Mouse (Mus musculus) heart, postnatal 36 days (tissue): ENCODE results near the gene Il17ra. TPM values are rescaled to one million over a fixed set of nuclear protein-coding genes. Genes with fewer than 3 reads are reported as not detected.
A peak's percentile ranks its signal among the peaks of the same experiment; 100 is the strongest.

Experiments used
- DNase-seq, 2 experiments: peaks; one replicate each; pipeline ENCODE4 v3.0.0; 2021 to 2022
- intact Hi-C: fragments of 180-260 bp; cut with DNase I; formaldehyde crosslinking; loops from one replicate; pipeline ENCODE4 v1.15.1; 2025
- total RNA-seq, 2 experiments: library from RNA; stranded (reverse); gene quantifications; 2 replicates each; pipeline ENCODE4 v1.2.3; 2021

Il17ra gene
- total RNA-seq, 2 experiments from 2014 or later, result 2.9 to 3.5 TPM

DNA sequence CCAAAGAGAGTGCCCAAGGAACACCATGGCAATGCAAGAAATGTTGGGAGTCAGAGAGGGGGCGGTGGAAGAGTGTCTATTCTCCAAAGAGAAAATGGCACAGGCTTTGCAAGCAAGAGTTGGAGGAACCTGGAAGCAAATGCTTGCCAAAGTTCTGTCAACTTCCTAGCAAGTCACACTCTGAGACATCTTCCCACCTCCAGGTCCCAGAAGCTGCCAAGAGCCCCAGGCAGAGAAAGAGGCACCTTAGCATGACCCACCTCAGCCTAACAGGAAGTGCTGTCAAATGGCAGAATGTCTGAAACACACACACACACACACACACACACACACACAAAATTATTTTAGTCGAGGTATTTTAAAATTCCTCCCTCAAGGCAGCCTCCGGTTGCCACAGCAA is 41.0 kb downstream of the Il17ra start:
- intact Hi-C loops, result no loop called here
- no peak for DNase-seq

DNA sequence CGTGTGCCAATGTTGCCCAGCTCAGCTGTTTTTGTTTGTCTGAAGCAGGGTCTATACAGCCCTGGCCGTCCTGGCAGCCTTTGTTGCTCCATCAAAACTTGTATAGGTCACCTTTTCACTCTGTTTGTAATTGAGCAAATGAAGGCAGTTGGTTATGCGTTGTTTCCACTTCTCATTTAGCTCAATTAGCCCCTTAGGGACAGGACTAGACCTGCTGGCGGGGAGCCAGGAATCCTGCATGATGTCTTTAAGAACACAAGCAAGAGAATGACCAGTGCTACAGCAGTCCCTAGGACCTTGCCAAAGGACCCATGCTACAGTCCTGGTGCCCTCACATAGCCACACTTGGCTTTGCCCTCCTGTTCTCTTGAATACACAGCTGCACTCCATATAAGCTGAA is 42.5 kb downstream of the Il17ra start:
- no peak for DNase-seq

DNA sequence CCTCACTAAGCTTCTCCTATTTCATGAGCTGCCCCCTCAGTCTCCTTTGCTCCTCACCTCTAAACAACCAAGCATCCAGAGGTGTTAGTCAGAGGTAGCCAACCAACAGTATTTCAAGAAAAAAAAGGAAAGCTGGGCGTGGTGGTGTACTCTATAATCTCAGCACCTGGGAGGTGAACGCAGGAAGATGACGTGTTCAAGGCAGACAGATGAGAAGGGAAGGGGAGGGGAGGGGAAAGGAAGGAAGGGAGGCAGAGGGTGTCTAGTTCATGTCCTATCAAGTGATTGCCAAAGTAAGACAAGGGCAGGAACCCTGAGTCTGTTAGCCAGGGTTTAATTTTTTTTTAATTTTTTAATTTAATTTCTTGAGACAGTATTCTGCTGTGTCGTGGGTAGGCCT is 45.6 kb downstream of the Il17ra start:
- intact Hi-C loops, result no loop called here
- DNase-seq, result no peak

More for the DNA sequence above, 42.5 kb downstream of the Il17ra start:
- intact Hi-C loops, result no loop called here

GRCm38 (mm10) chr6:120509975-120510374 is 46.9 kb downstream of the Il17ra start:
- DNase-seq, result no peak
- intact Hi-C loops, result no loop called here

GRCm38 (mm10) chr6:120510425-120510824 is 47.4 kb downstream of the Il17ra start:
- intact Hi-C loops, result no loop called here

GRCm38 (mm10) chr6:120511212-120511611 is 48.2 kb downstream of the Il17ra start:
- intact Hi-C loops, result no loop called here
- DNase-seq, result no peak

More at GRCm38 (mm10) chr6:120510425-120510824, 47.4 kb downstream of the Il17ra start:
- DNase-seq, result no peak

- DNase-seq, result no peak
- intact Hi-C loops, result no loop called here
Observed at GRCm38 (mm10) chr6:120516422-120516821, 53.4 kb downstream of the Il17ra start.

DNA sequence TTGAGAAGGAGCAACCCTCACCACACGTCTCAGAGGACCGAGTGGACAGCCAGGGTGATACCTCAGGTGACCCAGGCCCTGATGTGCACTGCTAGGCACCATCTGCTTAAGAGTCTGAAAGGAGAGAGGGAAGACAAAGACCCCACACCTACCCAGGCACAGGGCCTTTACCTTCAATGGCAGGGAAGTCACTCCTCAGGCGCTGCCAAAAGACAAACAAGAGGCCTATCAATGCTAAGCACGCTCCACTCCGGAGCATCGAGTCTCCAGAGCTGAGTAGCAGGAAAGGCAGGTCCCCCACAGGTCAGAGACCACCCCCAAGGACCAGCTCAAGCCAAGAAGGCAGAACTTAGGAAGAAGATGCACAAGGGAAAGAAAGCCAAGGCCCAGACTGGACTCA is 53.8 kb downstream of the Il17ra start:
- DNase-seq, result no peak
- intact Hi-C loops, result no loop called here

DNA sequence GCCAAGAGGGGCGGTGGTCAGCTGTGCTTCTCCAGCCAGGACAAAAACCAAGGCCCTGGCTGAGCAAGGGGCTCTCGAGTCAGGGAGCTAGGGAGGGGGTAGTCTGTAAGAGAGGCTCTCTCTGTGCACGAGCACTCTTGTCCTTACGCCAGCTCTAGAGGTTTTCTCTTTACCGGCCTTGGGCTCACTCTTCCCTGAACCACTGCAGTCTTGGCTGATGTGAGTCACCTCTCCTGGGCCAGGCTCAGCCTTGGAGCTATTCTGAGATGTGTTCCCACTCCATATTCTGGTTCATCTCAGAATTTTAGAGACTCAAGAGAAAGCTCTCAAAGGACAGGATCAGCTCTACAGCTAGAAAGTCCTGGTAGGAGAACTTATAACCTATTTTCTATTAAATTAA is 54.3 kb downstream of the Il17ra start:
- DNase-seq, result no peak
- intact Hi-C loops, result no loop called here

DNA sequence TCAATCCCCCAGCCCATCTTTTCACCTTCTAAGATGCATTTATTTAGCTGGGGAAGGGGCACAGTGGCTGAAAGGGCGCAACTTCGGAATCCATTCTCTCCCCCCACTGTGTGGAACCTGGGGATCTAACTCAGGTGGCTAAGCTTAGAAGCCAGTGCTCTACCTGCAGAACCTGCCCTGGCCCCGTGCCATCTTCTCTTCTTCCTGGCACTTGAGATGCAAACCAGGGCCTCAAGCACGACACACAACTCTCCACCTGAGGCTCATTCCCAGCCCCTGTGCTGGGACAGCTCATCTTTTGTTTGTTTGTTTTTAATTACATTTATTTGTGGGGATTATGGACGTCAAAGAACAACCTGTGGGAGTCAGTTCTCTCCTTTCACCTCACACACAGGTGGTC is 56.6 kb downstream of the Il17ra start:
- DNase-seq, result no peak
- intact Hi-C loops, result no loop called here

DNA sequence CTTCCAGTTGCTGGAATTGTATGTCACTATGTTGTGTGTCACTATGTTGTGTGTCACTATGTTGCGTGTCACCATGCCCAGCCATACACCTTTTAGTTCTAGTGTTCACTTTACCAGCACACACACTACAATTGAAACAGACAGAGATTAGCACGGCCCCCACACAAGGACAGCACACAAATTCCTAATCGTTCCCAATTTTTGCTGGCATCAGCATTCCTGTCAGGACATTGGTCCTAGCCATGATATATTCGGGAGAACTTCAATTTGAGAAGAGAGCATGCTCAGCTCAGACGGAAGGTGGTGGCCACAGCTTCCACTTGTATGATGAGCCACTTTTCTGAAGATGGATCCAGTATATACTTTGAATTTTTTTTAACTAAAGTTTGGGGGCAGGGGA is 61.7 kb downstream of the Il17ra start:
- DNase-seq, result no peak
- intact Hi-C loops, result no loop called here

- intact Hi-C loops, result no loop called here
- DNase-seq, result no peak
Observed at GRCm38 (mm10) chr6:120529123-120529522, 66.1 kb downstream of the Il17ra start.

GRCm38 (mm10) chr6:120531020-120531965 is 68.2 kb downstream of the Il17ra start, which contains the start of gene Hdhd5:
Gene Hdhd5, minus strand, starts transcription at chr6:120531319.
- intact Hi-C loops, result loop anchor here (5.0 kb wide), 1 partner anchor 296 kb away; no protein-coding TSS in a partner anchor
- DNase-seq, result peak; percentile 90 to 91

GRCm38 (mm10) chr6:120532594-120532993 is 69.5 kb downstream of the Il17ra start:
- DNase-seq, result no peak
- intact Hi-C loops, result loop anchor here (5.0 kb wide), 1 partner anchor 295 kb away; no protein-coding TSS in a partner anchor

DNA sequence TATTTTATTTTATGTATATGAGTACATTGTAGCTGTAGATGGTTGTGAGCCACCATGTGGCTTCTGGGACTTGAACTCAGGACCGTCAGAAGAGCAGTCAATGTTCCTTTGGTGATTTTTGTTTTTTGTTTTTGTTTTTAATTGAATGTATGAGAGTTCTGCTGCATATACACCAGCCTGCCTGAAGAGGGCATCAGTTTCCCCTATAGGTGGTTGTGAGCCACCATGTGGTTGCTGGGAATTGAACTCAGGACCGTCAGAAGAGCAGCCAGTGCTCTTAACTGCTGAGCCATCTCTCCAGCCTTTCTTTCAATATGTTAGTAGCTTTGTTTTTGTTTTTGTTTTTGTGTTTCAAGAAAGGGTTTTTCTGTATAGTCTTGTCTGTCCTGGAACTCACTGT is 73.3 kb downstream of the Il17ra start:
- no peak for DNase-seq
- intact Hi-C loops, result no loop called here

Other genes starting within 250 kb of the Il17ra start
- gene D330020A13Rik, start 168.9 kb upstream of the Il17ra start, total RNA-seq, result not detected
- under 1 TPM; 0.27 to 0.39 TPM for gene B4galnt3, start 168.7 kb upstream of the Il17ra start, total RNA-seq
- 10 to 100 TPM; 31.4 to 33.9 TPM for gene Kdm5a, start 99.1 kb upstream of the Il17ra start, total RNA-seq
- 1 to 10 TPM; 4.1 to 5.8 TPM for gene Ccdc77, start 98.9 kb upstream of the Il17ra start, total RNA-seq
- gene Tmem121b, start 30.6 kb downstream of the Il17ra start, total RNA-seq, result not detected
- gene Hdhd5, start 68.1 kb downstream of the Il17ra start, total RNA-seq, result 10 to 100 TPM; 17.7 to 22.2 TPM
- 10 to 100 TPM; 16.4 to 20.3 TPM for gene Cecr2, start 203.1 kb downstream of the Il17ra start, total RNA-seq